Mouse (Mus musculus): ENCODE measurements at regions not wholly inside any gene's neighbourhood (a gene's known extent, or its start where the extent isn't known, plus 50 kb on each side); places are given as distances from the start of the nearest gene placed in this dataset.

GRCm38 (mm10) chr2:124792633-124793036, 275.3 kb upstream of the Slc24a5 start:
- DNase-seq (ENCODE audit: low read depth): peak; percentile 92
- TF ChIP-seq POLR2A (IDR thresholded peaks at IDR 0.05; ENCODE audit: borderline replicate concordance, extremely low read depth, insufficient read depth, insufficient read length, poor library complexity, severe bottlenecking) (no peak), CTCF (IDR thresholded peaks at IDR 0.05; ENCODE audit: borderline replicate concordance, extremely low read depth, insufficient read depth, insufficient read length) (no peak)

- TF ChIP-seq CTCF (IDR thresholded peaks at IDR 0.05; ENCODE audit: borderline replicate concordance, extremely low read depth, insufficient read depth, insufficient read length) (no peak), POLR2A (IDR thresholded peaks at IDR 0.05; ENCODE audit: borderline replicate concordance, extremely low read depth, insufficient read depth, insufficient read length, poor library complexity, severe bottlenecking) (no peak)
- DNase-seq (ENCODE audit: low read depth): no peak
Measured at GRCm38 (mm10) chr2:124811709-124812108, 256.2 kb upstream of the Slc24a5 start.

- no peak for DNase-seq (ENCODE audit: low read depth)
- TF ChIP-seq POLR2A (IDR thresholded peaks at IDR 0.05; ENCODE audit: borderline replicate concordance, extremely low read depth, insufficient read depth, insufficient read length, poor library complexity, severe bottlenecking) (no peak), CTCF (IDR thresholded peaks at IDR 0.05; ENCODE audit: borderline replicate concordance, extremely low read depth, insufficient read depth, insufficient read length) (no peak)
Measured at GRCm38 (mm10) chr2:124816814-124817213, 251.1 kb upstream of the Slc24a5 start.

- peak; percentile 67 for DNase-seq (ENCODE audit: low read depth)
- no peak for TF ChIP-seq CTCF (IDR thresholded peaks at IDR 0.05; ENCODE audit: borderline replicate concordance, extremely low read depth, insufficient read depth, insufficient read length)
- no peak for TF ChIP-seq POLR2A (IDR thresholded peaks at IDR 0.05; ENCODE audit: borderline replicate concordance, extremely low read depth, insufficient read depth, insufficient read length, poor library complexity, severe bottlenecking)
Measured at GRCm38 (mm10) chr2:124819846-124820245, 248.1 kb upstream of the Slc24a5 start.

GRCm38 (mm10) chr2:124820821-124821220, 247.1 kb upstream of the Slc24a5 start:
- DNase-seq (ENCODE audit: low read depth): peak; percentile 60
- TF ChIP-seq CTCF (IDR thresholded peaks at IDR 0.05; ENCODE audit: borderline replicate concordance, extremely low read depth, insufficient read depth, insufficient read length): no peak
- TF ChIP-seq POLR2A (IDR thresholded peaks at IDR 0.05; ENCODE audit: borderline replicate concordance, extremely low read depth, insufficient read depth, insufficient read length, poor library complexity, severe bottlenecking): no peak

GRCm38 (mm10) chr2:124821366-124821765, 246.6 kb upstream of the Slc24a5 start:
- TF ChIP-seq POLR2A (IDR thresholded peaks at IDR 0.05; ENCODE audit: borderline replicate concordance, extremely low read depth, insufficient read depth, insufficient read length, poor library complexity, severe bottlenecking): no peak
- no peak for TF ChIP-seq CTCF (IDR thresholded peaks at IDR 0.05; ENCODE audit: borderline replicate concordance, extremely low read depth, insufficient read depth, insufficient read length)

GRCm38 (mm10) chr2:124848812-124849211, 219.1 kb upstream of the Slc24a5 start:
- DNase-seq (ENCODE audit: low read depth): no peak

More at GRCm38 (mm10) chr2:124821366-124821765, 246.6 kb upstream of the Slc24a5 start:
- peak; percentile 29 for DNase-seq (ENCODE audit: low read depth)

GRCm38 (mm10) chr2:124858504-124858903, 209.4 kb upstream of the Slc24a5 start:
- peak; percentile 22 for DNase-seq (ENCODE audit: low read depth)
- TF ChIP-seq CTCF (IDR thresholded peaks at IDR 0.05; ENCODE audit: borderline replicate concordance, extremely low read depth, insufficient read depth, insufficient read length): no peak
- no peak for TF ChIP-seq POLR2A (IDR thresholded peaks at IDR 0.05; ENCODE audit: borderline replicate concordance, extremely low read depth, insufficient read depth, insufficient read length, poor library complexity, severe bottlenecking)

More at GRCm38 (mm10) chr2:124848812-124849211, 219.1 kb upstream of the Slc24a5 start:
- TF ChIP-seq POLR2A (IDR thresholded peaks at IDR 0.05; ENCODE audit: borderline replicate concordance, extremely low read depth, insufficient read depth, insufficient read length, poor library complexity, severe bottlenecking) (no peak), CTCF (IDR thresholded peaks at IDR 0.05; ENCODE audit: borderline replicate concordance, extremely low read depth, insufficient read depth, insufficient read length) (no peak)

GRCm38 (mm10) chr2:124888209-124888608, 179.7 kb upstream of the Slc24a5 start:
- TF ChIP-seq POLR2A (IDR thresholded peaks at IDR 0.05; ENCODE audit: borderline replicate concordance, extremely low read depth, insufficient read depth, insufficient read length, poor library complexity, severe bottlenecking) (no peak), CTCF (IDR thresholded peaks at IDR 0.05; ENCODE audit: borderline replicate concordance, extremely low read depth, insufficient read depth, insufficient read length) (no peak)
- DNase-seq (ENCODE audit: low read depth): no peak

GRCm38 (mm10) chr2:124895002-124895401, 172.9 kb upstream of the Slc24a5 start:
- TF ChIP-seq POLR2A (IDR thresholded peaks at IDR 0.05; ENCODE audit: borderline replicate concordance, extremely low read depth, insufficient read depth, insufficient read length, poor library complexity, severe bottlenecking) (no peak), CTCF (IDR thresholded peaks at IDR 0.05; ENCODE audit: borderline replicate concordance, extremely low read depth, insufficient read depth, insufficient read length) (no peak)
- DNase-seq (ENCODE audit: low read depth): no peak

- TF ChIP-seq CTCF (IDR thresholded peaks at IDR 0.05; ENCODE audit: borderline replicate concordance, extremely low read depth, insufficient read depth, insufficient read length) (no peak), POLR2A (IDR thresholded peaks at IDR 0.05; ENCODE audit: borderline replicate concordance, extremely low read depth, insufficient read depth, insufficient read length, poor library complexity, severe bottlenecking) (no peak)
- DNase-seq (ENCODE audit: low read depth): no peak
Measured at GRCm38 (mm10) chr2:124903556-124903955, 164.4 kb upstream of the Slc24a5 start.

- TF ChIP-seq CTCF (IDR thresholded peaks at IDR 0.05; ENCODE audit: borderline replicate concordance, extremely low read depth, insufficient read depth, insufficient read length): no peak
- no peak for TF ChIP-seq POLR2A (IDR thresholded peaks at IDR 0.05; ENCODE audit: borderline replicate concordance, extremely low read depth, insufficient read depth, insufficient read length, poor library complexity, severe bottlenecking)
- no peak for DNase-seq (ENCODE audit: low read depth)
Measured at GRCm38 (mm10) chr2:124905076-124905475, 162.8 kb upstream of the Slc24a5 start.

All from brain, embryonic 14.5 days (tissue).